Mouse (Mus musculus): ENCODE results near the gene Rpl6.

Gene Rpl6

DNA sequence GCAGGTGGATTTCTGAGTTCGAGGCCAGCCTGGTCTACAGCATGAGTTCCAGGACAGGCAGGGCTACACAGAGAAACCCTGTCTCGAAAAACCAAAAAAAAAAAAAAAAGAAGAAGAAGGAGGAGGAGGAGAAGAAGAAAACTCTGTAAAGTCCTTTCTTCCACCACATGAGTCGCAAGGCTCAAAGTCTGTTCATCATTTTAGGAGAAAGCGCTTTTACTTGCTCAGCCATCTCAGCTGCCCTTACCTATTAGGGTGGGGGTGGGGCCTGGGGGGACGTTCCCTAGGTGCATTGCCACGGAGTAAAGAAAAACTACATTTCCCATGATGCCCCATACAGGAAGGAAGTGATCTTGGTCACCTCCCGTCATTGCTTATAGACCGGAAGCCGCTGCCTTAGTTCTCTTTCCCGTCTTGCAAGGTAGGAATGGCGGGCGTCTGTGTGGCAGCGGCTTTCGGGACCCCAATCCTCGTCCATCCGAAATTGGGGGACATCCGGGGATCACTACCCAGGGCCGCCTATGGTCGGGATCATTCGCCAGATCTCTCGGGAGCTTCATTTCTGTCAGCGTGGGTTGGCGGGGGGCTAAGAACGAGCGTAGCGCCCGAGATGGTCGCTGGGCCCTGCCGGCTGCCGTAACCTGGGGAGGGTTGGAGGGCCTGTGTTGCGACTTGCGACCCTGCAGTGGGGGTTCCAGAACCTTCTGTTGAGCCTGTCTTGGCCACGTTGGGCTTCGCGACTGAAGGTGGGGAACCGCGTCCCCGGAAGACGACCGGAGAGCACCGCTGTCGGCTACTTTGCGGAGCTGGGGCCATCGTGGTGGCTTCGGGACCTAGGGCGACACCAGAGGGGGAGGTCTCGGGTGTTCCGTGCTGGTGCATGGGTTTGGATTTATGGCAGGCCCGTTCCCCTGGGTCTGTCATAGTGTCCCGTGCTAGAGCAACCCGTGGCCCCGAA is at the start of gene Rpl6:
TSS of gene Rpl6 (plus strand) at position 350 of the 958 bp plus-strand sequence.
- peak; percentile 47 for DNase-seq (ENCODE audit: extremely low spot score, low read depth, low spot score)

DNA sequence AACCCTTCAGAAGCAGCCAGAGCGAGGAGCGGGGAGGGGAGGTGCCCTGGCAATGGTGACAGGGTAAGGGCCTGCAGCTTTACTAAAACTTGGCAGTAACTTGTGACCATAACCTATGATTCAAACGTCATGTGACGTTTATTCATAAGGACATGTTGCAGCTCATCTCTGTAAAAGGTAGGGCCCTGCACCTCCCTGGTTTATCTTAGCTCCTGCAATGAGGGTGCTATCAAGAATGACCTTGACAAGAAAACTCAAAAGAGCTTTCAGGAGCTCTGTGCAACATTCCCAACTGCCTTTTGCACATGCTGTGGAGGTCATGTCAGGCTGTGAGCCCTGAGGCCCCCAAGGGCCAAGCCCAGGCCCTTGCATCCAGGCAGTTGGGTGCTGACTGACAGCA is 48.2 kb upstream of the Rpl6 start:
- DNase-seq (ENCODE audit: extremely low spot score, low read depth, low spot score): no peak

GRCm38 (mm10) chr5:121157017-121157416 is 47.3 kb upstream of the Rpl6 start:
- DNase-seq (ENCODE audit: extremely low spot score, low read depth, low spot score): no peak

- no peak for DNase-seq (ENCODE audit: extremely low spot score, low read depth, low spot score)
These were observed 46.8 kb upstream of the Rpl6 start for GRCm38 (mm10) chr5:121157489-121157888.

- no peak for DNase-seq (ENCODE audit: extremely low spot score, low read depth, low spot score)
These were observed 45.3 kb upstream of the Rpl6 start for GRCm38 (mm10) chr5:121158966-121159365.

DNA sequence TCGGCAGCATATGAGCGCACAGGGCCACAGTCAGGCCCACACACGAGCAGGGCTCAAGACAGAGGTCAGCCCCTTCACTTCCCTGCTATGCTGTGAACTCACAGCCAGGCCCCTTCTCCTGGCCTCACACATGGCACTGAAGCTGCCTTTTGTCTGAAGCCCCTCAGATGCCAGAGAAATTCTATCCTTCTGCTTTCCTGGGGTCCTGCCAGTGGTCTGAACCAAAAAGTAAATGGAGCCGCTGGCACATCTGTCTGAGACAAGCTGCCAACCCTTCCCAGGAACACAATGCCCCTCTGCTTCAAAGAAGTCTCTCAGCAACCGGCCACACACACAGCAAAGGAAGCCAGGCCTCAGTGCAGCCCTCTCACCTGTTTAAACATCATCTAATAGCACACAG is 42.0 kb upstream of the Rpl6 start:
- no peak for DNase-seq (ENCODE audit: extremely low spot score, low read depth, low spot score)

DNA sequence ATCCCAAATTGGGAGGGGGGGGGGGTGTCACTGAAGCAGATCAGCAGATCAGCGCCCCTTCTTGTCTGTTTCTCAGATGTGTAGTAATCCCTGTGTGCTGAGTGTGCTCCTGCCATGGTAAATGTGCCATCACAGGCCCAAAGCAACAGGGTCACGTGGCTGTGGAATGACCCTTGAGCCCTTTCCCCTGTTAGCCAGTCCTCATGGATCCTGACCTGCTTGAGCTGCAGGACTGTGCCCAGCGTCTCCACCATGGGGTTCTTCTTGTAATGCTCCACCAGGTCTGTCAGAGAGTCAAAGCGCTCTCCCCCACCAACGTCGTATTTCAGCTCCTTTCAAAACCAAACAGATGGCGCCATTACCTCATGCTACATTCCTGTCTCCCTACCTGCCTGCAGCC is 41.4 kb upstream of the Rpl6 start:
- DNase-seq (ENCODE audit: extremely low spot score, low read depth, low spot score): no peak

DNA sequence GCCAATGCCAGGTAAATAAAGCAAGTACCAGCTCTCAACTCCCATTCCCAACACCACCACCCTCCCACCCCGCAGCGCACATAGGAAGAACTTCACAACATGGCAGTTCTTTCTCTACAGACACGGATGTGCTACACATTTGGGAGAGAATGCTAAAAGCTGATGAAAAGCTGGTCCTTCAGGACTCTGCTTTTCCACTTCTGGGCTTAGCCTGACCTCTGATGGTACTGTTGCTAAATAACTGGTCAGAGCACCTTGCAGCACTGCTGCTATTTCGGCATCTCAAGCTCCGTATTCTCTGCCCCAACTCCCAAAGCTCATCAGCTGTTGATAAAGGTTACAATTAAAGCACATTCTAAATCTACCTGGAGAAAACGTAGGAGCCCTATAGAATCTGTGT is 37.4 kb upstream of the Rpl6 start:
- DNase-seq (ENCODE audit: extremely low spot score, low read depth, low spot score): no peak

- DNase-seq (ENCODE audit: extremely low spot score, low read depth, low spot score): no peak
These were observed 34.7 kb upstream of the Rpl6 start for GRCm38 (mm10) chr5:121169588-121169987.

DNA sequence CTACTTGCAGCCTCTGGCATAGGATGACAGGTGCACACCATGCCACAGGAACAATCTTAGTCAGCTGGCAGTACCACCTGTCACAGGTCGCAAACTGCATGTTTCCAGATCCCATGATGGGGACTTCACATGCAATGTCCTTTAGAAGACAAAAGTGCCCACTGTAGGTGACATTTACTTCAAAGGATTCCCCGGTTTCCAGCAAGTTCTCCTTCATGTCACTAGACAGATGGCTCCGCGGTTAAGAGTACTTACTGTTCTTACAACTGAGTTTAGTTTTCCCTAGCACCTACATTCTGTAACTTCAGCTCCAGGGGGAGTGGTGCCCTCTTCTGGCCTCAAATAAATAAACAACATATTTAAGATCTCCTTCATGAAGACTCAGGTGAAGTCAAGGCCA is 31.4 kb upstream of the Rpl6 start:
- DNase-seq (ENCODE audit: extremely low spot score, low read depth, low spot score): no peak

GRCm38 (mm10) chr5:121179077-121179857 is 25.0 kb upstream of the Rpl6 start:
- no peak for DNase-seq (ENCODE audit: extremely low spot score, low read depth, low spot score)

- DNase-seq (ENCODE audit: extremely low spot score, low read depth, low spot score): no peak
These were observed 21.0 kb upstream of the Rpl6 start for GRCm38 (mm10) chr5:121183269-121183668.

DNA sequence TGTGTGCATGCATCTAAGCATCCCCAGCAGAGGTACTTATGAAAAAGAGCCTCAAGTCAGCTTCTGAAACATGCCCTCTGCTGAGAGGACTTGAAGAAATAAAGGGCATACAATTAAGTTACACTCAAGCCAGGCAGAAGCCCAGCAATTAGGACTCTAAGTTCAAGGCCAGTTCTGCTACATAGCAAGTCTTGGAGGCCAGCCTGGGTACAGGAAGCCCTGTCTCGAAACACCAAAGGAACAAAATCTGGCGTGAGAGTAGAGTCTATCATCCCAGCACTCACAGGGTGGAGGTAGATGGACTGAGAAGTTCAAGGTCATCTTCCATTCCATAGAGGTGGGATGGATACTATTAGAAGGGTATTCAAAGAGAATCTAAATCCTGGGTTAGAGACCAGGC is 19.9 kb upstream of the Rpl6 start:
- DNase-seq (ENCODE audit: extremely low spot score, low read depth, low spot score): no peak

DNA sequence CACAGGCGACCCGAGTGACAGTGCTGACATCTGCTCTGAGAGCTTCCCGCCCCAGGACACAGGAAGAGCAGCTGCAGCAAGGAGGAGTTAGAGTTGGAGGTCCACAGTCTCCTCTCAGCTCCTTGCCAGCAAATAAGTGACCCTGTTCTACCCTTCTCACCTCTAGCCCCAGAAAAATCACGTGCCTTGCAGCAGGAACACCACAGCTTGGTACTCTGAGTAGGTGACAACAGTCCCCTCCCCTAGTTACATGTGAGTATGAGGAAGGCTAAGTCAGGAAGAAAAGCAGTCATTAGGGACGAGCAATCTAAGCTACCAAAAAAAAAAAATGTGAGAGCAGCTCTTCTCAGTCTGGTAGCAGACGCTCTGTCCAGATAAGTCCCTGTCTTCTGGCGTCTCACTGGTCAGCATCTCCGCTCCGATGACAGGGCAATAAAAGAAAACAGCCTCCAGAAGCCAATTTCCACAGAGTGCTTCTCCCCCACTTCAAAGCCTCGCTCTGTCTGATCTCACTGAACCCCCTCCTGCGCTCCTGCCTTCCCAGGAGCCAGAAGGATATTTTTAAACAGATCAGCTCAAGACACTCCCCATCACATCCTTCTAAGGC is 19.2 kb upstream of the Rpl6 start:
- no peak for DNase-seq (ENCODE audit: extremely low spot score, low read depth, low spot score)

GRCm38 (mm10) chr5:121187580-121188001 is 16.7 kb upstream of the Rpl6 start:
- DNase-seq (ENCODE audit: extremely low spot score, low read depth, low spot score): no peak

- no peak for DNase-seq (ENCODE audit: extremely low spot score, low read depth, low spot score)
These were observed 16.0 kb upstream of the Rpl6 start for GRCm38 (mm10) chr5:121188265-121188664.

DNA sequence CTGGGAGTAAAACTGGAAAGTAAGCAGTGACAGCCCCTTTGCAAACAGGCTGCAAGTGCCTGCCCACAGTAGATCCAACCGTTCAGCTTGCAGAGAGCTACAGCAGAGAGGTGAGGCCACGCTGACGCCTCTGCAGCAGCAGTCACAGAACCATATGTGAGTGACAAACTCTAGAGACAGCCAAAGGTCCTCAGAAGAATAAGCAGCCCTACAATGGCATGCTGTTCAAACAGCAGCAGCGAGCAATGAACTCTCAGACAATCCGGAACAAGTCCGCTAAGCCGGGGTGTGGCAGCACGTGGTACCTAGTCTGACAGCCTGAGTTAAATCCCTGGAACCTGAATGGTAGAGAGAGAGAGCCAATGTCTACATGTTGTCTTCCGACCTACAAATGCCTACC is 15.1 kb upstream of the Rpl6 start:
- DNase-seq (ENCODE audit: extremely low spot score, low read depth, low spot score): no peak

DNA sequence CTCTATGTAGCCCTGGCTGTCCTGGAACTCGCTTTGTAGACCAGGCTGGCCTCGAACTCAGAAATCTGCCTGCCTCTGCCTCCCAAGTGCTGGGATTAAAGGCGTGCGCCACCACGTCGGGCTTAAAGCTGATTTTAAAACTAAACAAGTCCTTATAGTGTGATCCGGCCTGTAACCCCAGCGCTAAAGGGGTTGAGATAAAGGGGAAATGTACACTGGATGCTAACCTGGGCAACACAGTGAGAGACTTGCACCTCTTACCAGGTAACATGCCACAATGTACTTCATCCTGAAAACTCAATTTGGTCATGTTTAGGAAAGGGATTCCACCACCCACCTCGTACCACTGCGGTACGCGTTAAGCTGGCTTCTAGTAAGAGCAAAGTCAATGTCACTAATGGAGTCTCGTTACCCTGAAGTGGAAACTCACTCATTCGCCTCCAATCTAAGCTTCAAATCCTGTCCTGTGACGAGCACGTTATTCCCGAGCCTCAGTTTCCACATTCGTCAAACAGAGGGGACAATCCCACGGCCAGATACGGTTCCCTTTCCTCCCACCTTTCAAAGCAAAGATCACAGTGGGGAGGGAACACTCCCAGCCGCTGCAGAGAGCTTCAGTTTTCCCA is 14.0 kb upstream of the Rpl6 start:
- no peak for DNase-seq (ENCODE audit: extremely low spot score, low read depth, low spot score)

DNA sequence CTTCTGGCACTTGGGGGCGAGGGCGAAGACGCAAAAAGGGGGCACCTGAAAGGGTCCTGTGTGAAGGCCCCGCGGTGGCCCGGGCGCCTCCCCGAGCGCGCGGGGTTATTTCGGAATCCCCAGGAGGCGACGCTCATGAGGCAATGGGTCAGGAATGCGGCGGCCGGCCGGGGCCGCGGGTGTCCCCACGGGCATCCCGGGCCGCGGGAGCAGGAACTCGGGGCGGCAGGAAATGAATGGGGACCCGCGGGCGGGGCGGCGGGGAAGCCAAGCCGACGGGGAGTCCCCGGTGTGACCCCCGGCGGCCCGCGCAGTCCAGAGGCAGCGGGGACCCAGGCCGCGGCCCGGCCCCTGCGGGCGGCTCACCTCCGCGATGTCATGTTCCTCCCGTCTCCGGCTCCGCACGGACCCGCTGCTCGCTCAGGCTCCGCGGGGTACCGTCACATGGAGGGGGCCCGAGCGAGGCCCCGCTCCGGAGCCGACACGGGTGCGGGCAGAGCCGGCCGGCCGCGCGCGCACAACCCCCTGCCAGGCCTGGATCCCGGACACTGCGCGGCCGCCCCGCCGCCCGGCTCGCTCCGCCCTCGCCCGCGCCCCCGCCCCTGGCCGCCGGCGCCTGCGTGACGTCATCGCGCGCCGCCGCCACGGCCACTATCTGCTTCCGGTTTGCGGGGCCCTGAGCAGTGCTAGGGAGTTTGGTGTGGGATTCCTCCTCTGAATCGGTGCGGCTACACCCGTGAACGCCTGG is 13.3 kb upstream of the Rpl6 start, which contains the start of gene Ptpn11:
TSS of gene Ptpn11 (minus strand) at position 562 of the 748 bp plus-strand sequence.
- no peak for DNase-seq (ENCODE audit: extremely low spot score, low read depth, low spot score)

GRCm38 (mm10) chr5:121191584-121191906 is 12.7 kb upstream of the Rpl6 start:
- DNase-seq (ENCODE audit: extremely low spot score, low read depth, low spot score): no peak
